Mouse (Mus musculus) layer of hippocampus, postnatal 36 days (tissue): ENCODE results near the gene Slit3. TPM values are rescaled to one million over a fixed set of nuclear protein-coding genes. Genes with fewer than 3 reads are reported as not detected.

Experiments used
- DNase-seq, 2 experiments: peaks; one replicate each; pipeline ENCODE4 v3.0.0; 2022
- total RNA-seq, 2 experiments: library from RNA; stranded (reverse); gene quantifications; 2 replicates each; pipeline ENCODE4 v1.2.3; 2021

Gene Slit3
- total RNA-seq, 2 experiments from 2014 or later = 91.0 to 112 TPM

DNA sequence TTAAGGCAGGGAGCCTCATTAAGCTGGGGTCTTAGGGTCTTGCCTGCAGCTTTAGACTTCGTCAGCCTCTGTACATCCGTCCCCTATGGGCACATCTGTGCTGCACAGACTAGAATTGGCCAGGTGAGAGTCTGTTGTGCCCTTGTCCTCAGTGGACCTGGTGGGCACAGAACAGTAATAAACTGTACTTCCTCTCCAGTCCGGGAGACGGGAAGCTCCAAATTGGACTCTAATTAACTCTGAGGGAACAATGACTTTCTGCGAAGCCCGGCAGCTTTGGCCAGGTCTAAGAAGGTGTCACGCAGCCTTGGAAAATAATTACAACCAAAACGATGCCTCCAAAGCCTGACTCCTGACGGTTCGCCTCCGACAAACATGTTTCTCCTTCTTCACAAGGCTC lies 155.0 kb downstream of the Slit3 start:
- no peak for DNase-seq

DNA sequence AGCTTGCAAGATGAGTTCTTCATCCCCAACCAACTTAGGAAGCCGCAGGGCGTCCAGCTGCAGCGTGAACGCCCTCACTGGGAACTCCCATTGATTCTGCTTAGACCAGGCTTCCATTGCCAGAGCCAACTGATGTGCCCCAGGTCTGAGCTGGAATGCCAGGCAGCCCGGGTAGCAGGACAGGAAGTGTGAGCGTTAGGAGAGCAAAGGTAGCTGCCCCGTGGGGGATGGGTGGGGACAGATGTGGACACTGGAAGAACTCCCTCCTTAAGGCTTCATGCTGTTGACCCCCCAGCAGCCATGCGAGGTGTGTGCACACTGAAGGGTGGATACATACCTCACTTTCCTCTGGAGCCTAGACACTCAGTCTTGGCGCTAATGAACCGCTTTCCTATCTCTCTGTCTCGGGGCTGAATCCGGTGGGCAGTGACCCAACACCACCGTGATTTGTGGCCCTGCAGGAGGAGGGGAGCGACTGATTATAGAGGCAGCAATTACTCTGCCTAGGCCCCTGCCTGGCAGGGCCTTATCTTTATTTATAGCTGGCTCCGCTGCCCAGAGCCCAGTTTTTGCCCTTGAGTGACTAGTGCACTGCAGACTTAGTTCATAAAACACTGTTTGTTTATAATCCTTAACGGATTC lies 157.2 kb downstream of the Slit3 start:
- no peak for DNase-seq

DNA sequence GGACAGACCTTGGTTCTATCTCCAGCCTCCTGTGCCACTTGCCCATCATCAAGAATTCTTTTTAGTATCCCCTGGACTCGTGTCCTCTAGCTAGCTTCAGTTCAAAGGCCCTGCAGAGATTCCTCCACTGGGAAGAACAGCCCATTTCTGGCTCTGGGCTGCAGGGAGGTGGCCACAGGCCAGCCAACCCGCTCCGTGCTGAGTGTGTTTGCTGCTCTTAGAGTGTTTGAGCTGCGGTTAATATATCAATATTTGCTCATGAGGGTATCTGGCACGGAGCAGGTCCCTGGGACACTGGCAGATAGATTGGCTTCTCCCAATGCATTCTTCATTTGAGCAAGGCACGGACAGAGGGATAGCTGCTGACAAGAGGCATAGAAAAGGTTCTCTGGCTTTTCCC lies 159.8 kb downstream of the Slit3 start:
- DNase-seq = no peak

DNA sequence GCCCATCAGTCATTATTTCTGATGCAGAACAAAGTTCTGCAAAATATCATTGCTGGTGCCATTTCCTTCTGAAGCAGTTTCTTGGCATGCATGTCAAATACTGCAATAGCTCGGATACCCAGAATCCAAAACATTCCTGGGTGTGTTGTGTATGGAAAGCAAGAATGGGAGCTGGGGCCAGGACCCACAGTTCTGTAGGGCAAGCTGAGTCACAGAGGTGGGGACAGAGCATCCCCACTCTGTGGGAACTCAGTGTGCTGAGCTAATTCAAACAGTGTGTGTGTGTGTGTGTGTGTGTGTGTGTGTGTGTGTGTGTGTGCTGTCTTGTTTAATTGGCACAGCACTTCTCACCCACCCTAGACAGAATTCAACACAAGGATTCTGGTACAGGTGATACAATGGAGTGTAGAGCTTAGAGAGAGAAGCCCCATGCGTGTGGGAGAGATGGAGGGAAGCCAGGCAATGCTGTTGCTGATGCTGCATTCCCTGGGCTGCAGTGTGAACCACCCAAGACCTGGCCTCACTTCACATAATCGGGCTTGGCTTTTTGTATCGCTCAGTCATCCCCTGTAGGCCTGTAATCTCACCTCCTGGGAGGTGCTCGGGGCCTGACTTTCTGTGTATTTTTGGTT lies 161.1 kb downstream of the Slit3 start:
- DNase-seq = no peak

DNA sequence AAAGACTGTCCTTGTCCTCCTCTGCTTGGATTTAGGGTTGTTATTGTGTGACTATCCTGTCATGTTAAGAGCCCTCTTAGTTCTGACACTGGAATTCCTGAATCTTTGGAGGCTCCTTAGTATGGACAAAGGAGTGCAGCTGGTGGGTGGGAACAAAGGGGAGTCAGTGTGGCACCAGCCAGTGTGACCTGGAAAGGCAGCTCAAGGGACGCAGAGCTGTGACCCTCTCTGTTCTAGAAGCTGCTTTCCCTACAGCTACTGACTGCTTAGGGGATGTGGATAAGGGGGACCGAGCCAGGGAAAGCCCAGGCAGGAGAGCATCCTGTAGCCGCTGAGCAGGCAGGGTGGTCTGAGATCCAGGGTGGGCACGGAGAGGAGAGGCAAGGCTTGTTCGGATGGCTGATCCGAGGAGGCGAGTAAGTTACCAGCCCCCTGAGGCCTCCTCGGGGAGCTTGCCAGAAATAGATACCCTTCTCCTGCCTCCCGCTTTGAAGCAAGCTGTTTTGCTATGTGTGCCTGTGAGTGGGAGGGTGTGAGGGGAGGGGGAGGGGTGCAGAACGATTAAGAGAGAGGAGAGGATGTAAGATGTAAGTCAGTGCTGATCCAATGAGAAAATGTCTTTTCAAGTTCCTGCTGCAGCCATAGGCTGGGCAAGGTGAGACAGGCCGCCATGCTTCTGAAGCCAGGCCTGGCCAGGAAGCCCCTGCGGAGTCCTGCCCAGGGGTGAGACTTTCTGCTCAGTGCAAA lies 162.0 kb downstream of the Slit3 start:
- peak in 1 of 2 experiments; percentile 31 for DNase-seq

DNA sequence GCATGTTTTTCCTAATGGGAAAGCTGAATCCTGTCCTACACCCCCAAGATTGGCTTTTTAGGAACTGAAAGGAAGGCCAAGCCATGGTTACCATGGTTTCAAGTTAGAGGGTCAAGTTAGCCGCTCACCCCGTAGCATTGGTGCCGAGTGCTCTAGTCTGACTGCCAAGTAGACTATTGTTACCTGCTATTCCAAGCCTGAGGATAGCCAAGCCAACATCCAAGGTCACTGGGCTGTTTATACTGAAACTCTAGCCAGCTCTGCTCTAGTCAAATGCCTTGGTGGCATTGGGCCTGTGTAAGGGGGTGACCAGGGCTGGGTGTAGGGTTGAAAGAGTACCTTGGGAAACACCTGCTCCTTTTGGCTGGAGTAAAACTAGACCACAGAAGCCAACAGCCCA lies 162.7 kb downstream of the Slit3 start:
- no peak for DNase-seq

DNA sequence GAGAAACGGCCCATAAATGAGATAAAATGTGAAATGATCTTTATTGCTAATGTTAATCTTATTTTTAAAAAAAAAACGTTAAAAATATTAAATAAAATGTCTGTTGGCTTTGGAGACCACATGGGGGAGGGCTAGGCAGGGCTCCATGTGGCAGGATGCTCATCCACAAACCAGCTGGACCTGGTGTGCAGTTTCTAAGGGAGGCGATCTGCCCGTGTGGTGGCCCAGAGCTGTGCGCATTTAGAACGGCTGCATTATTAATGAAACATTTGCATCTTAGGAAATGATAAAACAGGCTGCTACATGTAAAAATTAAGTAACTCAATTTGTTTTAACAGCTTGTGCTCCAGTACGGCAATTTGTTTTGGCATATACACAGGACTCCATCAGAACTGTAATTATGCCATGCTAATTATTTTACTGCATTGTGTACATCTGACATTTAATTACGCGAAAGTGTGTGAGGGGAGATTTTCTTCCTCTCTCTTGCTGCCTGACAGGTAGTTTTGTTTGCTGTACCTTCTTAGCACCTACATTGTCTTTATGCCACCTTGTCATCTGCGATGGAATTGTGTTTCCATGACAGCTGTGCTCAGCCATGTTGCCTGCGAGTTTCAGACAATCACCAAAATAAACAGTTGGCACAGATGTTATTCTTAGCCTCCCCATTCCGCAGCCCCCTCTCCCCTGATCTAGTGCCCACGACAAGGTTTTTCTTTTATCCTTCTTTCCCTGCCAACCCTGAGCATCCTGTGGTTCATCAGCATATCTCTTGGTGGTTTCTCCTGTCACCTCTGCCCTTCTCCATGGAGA lies 165.8 kb downstream of the Slit3 start:
- DNase-seq = peak in 1 of 2 experiments; percentile 33

DNA sequence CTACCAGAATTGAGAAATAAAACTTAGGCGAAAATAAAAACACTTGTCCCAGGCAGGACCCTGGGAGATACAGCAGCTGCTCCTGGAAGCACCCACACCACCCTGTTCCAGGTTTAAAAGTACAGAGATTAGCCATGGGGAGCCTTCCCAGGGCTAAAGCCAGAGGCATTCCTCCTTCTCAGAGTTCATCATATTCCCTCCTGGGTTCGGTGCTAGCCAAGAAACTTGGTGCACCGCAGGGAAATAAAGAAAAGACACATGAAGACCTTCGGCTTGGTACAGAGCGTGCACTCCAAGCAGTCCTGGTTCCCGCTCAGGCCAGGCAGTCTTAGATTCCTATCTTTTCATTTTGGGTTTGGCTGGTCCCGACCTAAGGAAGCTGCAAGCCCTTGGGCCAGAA lies 167.0 kb downstream of the Slit3 start:
- DNase-seq = no peak

DNA sequence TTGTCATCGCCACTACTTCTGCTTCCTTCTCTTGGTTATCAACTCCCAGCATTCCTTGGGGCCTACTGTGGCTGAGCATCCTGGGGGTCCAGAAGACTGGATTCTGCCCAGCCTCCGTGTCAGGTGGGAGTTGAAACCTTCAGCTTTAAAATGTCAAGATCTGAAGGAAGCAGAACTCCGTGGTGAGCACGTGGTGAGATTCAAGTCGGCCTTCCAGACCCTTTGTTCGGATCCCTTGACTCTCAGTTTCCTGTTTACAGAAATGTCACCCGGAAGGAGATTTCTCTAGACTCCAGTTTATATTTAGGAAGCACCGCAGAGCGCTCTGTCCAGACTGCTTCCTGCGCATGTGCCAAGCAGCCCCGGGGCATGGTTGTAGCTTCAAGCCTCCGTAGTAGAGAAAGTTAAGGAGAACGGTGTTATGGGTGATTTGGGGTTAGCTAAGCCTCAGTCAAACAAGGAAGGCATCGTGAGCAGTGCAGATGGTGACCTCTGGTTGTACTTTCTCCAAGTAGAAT lies 167.8 kb downstream of the Slit3 start:
- no peak for DNase-seq

DNA sequence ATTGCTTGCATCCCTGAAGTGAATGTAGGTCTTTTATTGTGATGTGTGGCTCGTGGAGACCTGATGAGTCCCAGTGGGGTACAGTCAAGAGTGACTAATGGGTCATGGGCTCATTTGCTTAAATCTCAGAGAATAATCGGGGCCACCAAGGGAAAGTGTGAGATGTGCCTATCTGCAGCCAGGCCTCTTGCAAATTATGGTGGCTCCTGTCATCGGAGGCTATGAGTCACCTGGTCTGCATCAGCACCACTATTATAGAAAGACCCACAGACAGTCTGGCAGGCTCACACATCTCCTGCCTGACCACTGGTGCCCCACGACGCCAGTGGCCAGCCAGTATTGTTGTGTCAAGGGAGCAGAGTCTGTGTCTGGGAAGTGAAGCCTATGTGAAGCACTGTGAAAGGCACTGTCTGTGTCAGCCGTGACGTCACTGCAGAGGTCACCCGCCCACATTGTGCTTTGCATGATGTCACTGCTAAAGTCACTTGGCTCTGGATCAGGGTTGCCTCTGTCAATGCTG lies 171.3 kb downstream of the Slit3 start:
- no peak for DNase-seq

DNA sequence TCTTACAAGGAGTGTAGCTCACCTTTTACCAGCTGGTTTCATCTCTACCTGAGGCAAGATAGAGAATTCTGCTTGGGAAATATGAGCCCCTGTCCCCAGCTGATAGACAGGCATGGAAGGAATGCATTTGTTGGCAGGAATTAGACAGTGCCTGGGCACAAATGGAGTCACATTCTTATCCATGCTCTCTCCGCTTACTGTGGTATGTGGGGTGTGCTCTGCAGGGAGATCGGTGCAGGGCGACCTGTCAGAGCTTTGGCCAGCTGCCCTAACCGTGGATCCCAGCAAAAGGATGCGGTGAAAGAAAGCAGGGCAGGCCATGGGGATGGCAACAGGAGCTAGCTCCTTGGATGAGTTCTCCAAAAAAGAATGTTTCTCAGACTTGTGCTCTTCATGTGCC lies 172.2 kb downstream of the Slit3 start:
- no peak for DNase-seq

DNA sequence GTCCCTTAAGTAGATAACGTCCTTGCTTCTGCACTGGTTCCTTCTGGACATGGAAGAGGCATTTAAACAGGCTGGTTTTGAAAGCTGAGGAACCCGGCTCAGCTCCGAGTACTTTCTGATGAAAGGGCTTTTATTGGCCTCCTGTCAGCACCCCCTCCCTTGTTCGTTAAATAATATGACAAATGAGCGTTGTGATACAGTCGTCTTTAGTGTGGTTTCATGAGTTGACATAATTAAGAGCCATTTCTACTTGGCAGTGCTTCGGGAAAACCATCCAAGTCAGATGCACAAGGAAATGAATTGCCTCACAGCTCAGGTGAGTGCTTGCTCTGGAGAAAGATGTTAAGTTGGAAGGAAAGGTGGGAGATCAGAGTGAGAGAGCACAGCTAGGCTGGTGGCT lies 173.6 kb downstream of the Slit3 start:
- no peak for DNase-seq

DNA sequence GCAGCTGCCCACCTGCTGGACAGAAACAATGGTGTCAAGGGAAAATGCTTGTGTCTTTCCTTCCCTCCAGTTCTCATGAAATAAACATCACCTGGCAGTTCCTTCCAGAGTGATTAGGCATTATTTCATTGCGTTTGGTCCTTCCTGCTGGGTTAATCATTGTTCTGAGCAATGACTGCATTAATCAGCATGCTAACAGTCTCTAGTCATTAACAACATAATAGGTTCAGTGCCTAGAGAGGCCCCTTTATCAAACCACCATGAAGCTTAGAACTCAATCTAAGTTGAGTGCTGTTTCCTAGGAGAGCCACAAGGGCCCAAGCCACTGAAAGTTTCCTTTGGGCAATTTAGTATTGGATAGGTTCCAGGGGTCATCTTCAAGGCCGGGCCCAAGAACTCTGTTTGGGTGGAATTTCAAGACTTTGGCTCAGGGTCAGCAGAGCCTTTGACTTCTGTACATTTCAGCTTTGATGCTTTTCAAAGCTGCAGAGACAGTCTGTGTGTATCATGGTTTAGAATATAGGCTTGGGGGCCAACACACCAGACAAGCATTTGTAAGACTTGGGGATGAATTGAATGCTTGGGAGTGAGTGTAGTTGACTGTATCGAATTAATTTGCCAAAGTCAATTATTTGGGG lies 174.3 kb downstream of the Slit3 start:
- no peak for DNase-seq

DNA sequence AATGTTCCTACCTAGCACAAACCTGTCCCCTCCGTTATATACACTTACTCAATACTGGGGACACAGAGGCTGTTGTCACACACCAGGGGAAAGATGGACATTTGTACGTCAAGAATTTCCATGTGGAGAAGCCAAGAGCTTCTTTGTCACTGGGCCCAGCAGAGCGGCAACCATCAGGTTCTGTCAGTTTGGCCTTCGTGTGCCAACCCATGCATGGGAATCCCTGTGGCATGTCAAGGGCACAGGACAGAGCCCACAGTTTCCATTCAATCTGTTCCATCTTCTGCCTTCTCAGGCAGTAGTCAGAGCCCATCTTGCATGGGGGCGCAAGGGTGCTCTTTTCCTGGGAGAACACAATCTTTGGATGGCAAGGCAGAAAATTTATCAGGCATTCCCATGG lies 175.8 kb downstream of the Slit3 start:
- DNase-seq = no peak

DNA sequence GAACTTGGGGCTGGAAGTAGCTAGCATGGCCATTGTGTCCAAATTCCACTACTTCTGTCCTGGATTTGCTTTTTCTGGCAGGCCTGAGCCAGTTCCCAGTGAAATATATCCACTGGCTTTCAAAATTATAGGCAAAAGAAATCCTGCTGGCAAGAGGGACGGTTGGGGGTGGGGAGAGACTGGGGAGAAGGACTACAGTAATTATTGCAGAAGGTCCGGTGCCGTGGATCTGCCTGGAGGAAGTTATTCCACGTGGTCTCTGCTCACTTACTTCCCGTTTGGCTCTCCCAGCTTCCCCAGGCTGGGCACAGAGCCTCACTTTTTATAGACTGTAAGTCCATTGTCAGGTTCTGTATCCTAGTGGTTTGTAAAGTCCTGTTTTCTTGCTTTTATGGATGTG lies 176.3 kb downstream of the Slit3 start:
- no peak for DNase-seq

DNA sequence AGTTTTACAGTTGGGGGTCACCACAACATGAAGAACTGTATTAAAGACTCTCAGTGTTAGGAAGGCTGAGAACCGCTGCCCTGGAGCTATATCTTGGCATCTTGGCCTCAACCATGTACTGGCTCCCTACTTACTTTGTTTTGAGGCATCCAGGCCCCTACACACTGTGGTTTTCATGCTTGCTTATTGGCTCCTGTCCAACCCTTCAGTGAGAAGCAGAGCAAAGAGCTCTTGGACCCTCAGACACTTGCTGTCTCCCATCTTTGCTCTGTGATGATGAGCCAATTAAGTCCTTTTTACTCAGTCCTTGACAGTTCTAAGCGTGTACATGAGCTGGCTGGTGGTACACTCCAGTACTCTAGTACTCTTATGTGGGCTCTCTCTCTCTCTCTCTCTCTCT lies 177.5 kb downstream of the Slit3 start:
- DNase-seq = no peak

DNA sequence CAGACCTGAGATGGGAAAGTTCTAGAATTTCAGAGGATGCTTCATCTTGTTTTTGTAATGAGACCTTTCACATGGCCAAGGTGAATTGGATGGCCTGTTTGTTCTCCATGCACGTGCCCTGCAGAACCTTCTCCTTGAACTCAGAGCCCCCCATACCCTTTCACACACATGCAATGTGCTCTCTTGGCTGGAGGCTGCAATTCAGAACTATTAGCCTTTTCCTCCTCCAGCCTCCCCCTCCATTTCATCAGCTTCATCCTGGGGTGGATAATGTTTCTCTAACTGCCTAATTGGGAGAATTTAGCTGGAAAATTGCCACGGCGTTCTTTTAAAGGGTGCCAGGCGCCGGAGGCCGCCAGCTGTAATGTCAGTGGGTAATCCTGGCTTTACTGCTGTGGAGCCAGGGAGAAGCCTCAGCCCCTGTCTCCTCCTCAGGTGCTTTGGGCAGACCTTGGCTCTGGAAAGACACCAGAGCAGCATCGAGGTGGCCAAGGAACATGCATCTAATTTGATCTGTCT lies 178.9 kb downstream of the Slit3 start:
- DNase-seq = no peak

DNA sequence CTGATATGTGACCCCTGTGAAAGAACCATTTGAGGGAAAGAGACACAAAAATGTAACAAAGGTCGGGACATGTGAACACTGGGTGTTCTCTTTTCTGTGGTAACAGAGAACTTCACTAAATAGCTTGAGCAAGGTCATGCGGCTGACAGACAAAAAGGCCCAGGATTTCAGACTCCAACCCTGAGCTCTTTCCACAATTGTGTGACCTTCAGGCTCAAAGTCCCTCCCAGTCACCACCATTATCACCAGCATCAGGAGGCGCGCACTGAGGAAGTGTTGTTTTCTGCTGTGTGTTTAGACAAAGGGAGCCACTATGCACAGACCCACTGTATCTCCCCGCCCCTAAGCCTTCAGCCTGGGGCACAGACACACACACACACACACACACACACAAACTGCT lies 181.2 kb downstream of the Slit3 start:
- no peak for DNase-seq

DNA sequence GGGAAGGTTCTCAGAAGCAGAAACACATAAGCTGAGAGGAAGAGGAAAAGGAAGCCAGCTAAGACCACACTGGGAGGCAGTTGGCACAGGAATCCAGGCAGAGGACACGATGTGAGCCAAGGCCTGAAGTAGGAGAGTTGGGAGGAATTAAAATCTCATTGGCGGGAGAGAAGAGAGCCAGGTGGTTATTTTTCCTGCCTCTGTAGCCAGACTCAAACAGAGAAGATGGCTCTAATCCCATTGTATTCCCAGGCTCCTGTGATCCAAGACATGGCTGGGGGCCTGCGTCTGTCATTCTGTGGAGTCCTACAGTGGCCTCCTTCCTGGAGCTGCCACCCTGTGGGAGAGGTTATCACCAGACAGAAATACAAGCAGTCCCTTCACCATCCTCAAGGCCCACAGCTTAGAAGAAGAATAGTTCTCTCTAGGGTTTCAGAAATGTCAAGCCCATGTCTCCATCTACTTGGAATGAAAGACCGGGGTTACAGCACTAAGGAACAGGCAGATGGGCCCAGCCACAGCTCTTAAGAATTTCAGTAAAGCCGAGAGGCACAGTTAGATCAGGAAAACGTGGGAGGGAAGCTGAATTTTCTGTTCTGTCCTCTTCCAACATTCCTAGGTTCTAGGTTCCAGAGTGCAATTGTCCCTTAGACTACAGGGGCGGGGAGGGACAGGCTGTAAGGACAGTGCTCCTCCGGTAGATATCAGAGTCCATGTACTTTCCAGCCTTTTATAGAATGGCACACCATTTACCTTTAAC lies 183.4 kb downstream of the Slit3 start:
- DNase-seq = no peak

DNA sequence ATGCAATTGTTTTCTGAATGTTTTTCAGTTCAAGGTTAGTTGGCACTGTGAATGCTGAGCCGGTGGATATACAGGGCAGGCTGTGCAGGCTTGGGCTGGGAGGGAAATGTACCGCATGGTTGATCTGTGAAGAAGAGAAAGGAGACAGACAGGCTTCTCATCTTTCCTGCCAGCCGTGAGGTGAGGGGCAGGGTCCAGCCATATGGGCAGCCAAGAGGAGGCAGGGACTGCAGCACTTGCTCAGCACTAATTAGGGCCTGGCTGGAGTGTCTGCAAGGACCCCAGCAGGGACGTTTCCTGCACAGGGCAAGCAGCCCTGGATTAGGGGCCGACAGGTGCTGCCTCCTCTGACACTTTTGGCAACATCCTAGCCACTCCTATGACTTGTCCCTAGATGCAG lies 184.1 kb downstream of the Slit3 start:
- no peak for DNase-seq

DNA sequence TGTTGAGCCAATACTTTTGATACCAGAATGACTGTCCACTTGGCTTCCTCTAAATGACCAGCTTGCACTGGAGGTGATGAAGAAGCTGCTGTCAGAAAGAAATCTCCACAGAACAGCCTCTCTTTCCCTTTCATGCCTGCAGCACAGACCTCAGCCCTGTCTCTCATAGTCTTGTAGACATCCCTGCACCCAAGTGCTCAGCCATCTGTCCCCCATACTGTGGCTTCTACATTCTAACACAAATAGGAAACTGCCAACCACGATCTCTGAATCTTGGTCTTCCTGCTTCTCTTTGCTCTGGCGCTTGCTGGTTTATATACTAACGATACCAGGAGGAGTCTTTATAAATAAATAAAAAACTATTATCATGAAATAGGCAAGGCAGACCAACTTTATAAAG lies 184.9 kb downstream of the Slit3 start:
- peak in 1 of 2 experiments; percentile 42 for DNase-seq
